Comparison of ENCODE assay signal across 8 mouse cellular contexts in the genomic region with DNA sequence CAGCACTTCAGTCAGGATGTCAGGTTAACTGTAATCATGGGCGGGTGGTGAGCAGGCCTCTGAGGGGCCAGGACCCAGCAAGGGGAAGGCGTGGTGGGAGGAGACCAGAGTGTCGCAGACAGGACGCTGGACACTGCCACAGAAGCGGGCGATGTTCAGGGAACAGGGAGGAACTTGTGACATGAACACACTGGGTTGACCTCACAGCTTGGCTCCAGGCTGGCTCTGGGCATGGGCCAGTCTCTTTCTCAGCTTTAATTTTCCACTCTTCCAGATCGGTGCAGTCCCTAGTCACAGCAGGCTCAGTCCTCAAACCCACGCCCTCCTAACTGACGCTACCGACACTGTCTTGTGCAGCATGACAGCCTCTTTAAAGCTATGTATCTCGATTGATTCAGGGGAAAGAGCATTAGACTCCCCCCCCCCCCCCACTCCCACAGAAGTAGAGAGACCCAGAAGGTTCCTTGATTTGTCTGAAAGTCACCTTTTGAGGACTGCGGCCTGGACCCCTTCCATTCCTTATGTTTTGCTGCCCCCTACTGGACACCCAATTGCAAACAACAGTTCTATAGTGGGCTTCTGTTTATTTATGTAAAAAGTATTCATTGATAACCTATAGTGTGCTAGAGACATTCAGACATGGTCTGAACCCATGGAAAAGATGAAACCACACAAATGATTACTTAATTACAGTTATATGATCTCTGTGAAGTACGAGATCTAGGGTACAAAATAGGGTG. TPM values are rescaled to one million over a fixed set of nuclear protein-coding genes. Genes with fewer than 3 reads are reported as not detected.
A peak's percentile ranks its signal among the peaks of the same experiment; 100 is the strongest.
DNase-seq lines count a peak whose midpoint lies in the region; ATAC-seq lines count a peak whose summit lies in the region.

No protein-coding gene starts in this region.

- peak; percentile 56 for ATAC-seq in inflammation-experienced regulatory T-cells, adult 6 months
- peak; percentile 52; the same call in 1 of the 2 replicates for ATAC-seq in limb, embryonic 15.5 days (ENCODE audit: insufficient number of reproducible peaks, low FRiP score, low TSS enrichment, low read depth)

- no peak overlapping the region for H3K27ac ChIP-seq in limb, embryonic 15.5 days

- DNase-seq in A20 (ENCODE audit: low read depth, low spot score) (peak; percentile 72), NIH3T3 (ENCODE audit: low read depth) (peak; percentile 88)
- DNase-seq in cerebellum, postnatal 36 days = peak; percentile 79 to 84
- DNase-seq in gastrocnemius, postnatal 10 days = peak; percentile 78
- peak; percentile 67 for DNase-seq in neural tube, embryonic 10.5 days (ENCODE audit: extremely low spot score, low spot score)
- peak; percentile 54 to 64 for DNase-seq in thymus, postnatal 36 days

- no peaks in the 10 kb centered on the region for H3K9me3 ChIP-seq in limb, embryonic 15.5 days

- H3K36me3 ChIP-seq in limb, embryonic 15.5 days = no peaks in the 10 kb centered on the region

- H3K27me3 ChIP-seq in limb, embryonic 15.5 days = no peaks in the 10 kb centered on the region; the same call in 1 of the 2 replicates

- H3K4me3 ChIP-seq in limb, embryonic 15.5 days = no peak overlapping the region

- H3K4me2 ChIP-seq in limb, embryonic 15.5 days = no peak overlapping the region

- H3K9ac ChIP-seq in limb, embryonic 15.5 days = no peak overlapping the region

- 54% methylated on average over 13 of the region's 13 CpGs for WGBS in limb, embryonic 15.5 days

- H3K4me1 ChIP-seq in limb, embryonic 15.5 days = 0 out of 2 replicates have a peak, but pooled peaks cover 2% of the 10 kb centered on the region

RNA-seq across cellular contexts. Expression of gene Mmp24, which starts 10.3 kb away (rescaled TPM):
- under 1 TPM in 1 of 2 experiments, not detected in 1; 0.11 TPM for total RNA-seq in gastrocnemius, postnatal 10 days (2021)
- polyA plus RNA-seq in inflammation-experienced regulatory T-cells, adult 6 months (2017; shearing (Covaris generic)) = not detected
- polyA plus RNA-seq in limb, embryonic 15.5 days (2015; fragmentation: Nextera tagmentation; extraction: Ambion mirVana) = 0.06 and 0.11 TPM in 2 replicates

RNA-seq across cellular contexts. Expression of gene Procr, which starts 13.9 kb away (rescaled TPM):
- 10 to 100 TPM; 11.7 to 11.9 TPM for total RNA-seq in gastrocnemius, postnatal 10 days (2021)
- under 1 TPM in 1 of 3 experiments, not detected in 2; 0.23 TPM for polyA plus RNA-seq in inflammation-experienced regulatory T-cells, adult 6 months (2017; shearing (Covaris generic))
- 6.1 and 8.4 TPM in 2 replicates for polyA plus RNA-seq in limb, embryonic 15.5 days (2015; fragmentation: Nextera tagmentation; extraction: Ambion mirVana)

RNA-seq across cellular contexts. Expression of gene Gm17581, which starts 29.2 kb away (rescaled TPM):
- total RNA-seq in gastrocnemius, postnatal 10 days (2021) = not detected
- not detected for polyA plus RNA-seq in inflammation-experienced regulatory T-cells, adult 6 months (2017; shearing (Covaris generic))
- polyA plus RNA-seq in limb, embryonic 15.5 days (2015; fragmentation: Nextera tagmentation; extraction: Ambion mirVana) = not detected in 2 replicates

RNA-seq across cellular contexts. Expression of gene Edem2, which starts 35.6 kb away (rescaled TPM):
- 1 to 10 TPM; 7.2 to 9.0 TPM for total RNA-seq in gastrocnemius, postnatal 10 days (2021)
- 10 to 100 TPM; 38.5 to 41.2 (median 39.8) TPM for polyA plus RNA-seq in inflammation-experienced regulatory T-cells, adult 6 months (2017; shearing (Covaris generic))
- 33.7 and 35.5 TPM in 2 replicates for polyA plus RNA-seq in limb, embryonic 15.5 days (2015; fragmentation: Nextera tagmentation; extraction: Ambion mirVana)

RNA-seq across cellular contexts. Expression of gene BC029722, which starts 54.4 kb away (rescaled TPM):
- total RNA-seq in gastrocnemius, postnatal 10 days (2021) = 10 to 100 TPM; 14.3 to 16.9 TPM
- 10 to 100 TPM; 12.6 to 16.8 (median 15.9) TPM for polyA plus RNA-seq in inflammation-experienced regulatory T-cells, adult 6 months (2017; shearing (Covaris generic))
- 21.5 and 21.7 TPM in 2 replicates for polyA plus RNA-seq in limb, embryonic 15.5 days (2015; fragmentation: Nextera tagmentation; extraction: Ambion mirVana)
